Mouse (Mus musculus) lung, embryonic 15.5 days (tissue): Measurements from ENCODE around the gene Sdr39u1. TPM values are rescaled to one million over a fixed set of nuclear protein-coding genes. Genes with fewer than 3 reads are reported as not detected.

Experiments
- ATAC-seq: fragments of 200-750 bp; cut with Nextera tagmentation; 2 replicates; pipeline ENCODE4 v1.8.0; 2017; ENCODE audit warnings: moderate number of reproducible peaks, borderline replicate concordance; ENCODE audit not compliant: low FRiP score, low TSS enrichment; ENCODE audit errors: extremely low read depth
- H3K27ac ChIP-seq: fragments of 300-500 bp; sonication (generic); 2 replicates; pipeline ENCODE4 v1.5.1; 2015; ENCODE audit warnings: moderate library complexity, mild to moderate bottlenecking, inconsistent platforms
- H3K27me3 ChIP-seq: fragments of 300-500 bp; sonication (generic); 2 replicates; pipeline ENCODE4 v1.6.1; 2015; ENCODE audit warnings: inconsistent platforms
- H3K36me3 ChIP-seq: fragments of 300-500 bp; sonication (generic); 2 replicates; pipeline ENCODE4 v1.6.1; 2015; ENCODE audit warnings: inconsistent platforms
- H3K4me1 ChIP-seq: fragments of 300-500 bp; sonication (generic); 2 replicates; pipeline ENCODE4 v1.6.1; 2015; ENCODE audit warnings: inconsistent platforms
- H3K4me2 ChIP-seq: fragments of 300-500 bp; sonication (generic); 2 replicates; pipeline ENCODE4 v1.6.1; 2015; ENCODE audit warnings: inconsistent platforms, mild to moderate bottlenecking, moderate library complexity
- H3K4me3 ChIP-seq: fragments of 300-500 bp; sonication (generic); 2 replicates; pipeline ENCODE4 v1.5.1; 2015; ENCODE audit warnings: mild to moderate bottlenecking, inconsistent platforms
- H3K9ac ChIP-seq: fragments of 300-500 bp; sonication (generic); 2 replicates; pipeline ENCODE4 v1.6.1; 2015; ENCODE audit warnings: inconsistent platforms
- H3K9me3 ChIP-seq: fragments of 300-500 bp; sonication (generic); 2 replicates; pipeline ENCODE4 v1.6.1; 2016; ENCODE audit warnings: inconsistent platforms
- WGBS: fragments of 180-500 bp; shearing (Covaris S2); methylation state at CpG from one replicate; pipeline ENCODE4 v1.1.7; 2015; 5-methylcytosine and 5-hydroxymethylcytosine counted together
- polyA plus RNA-seq: library from polyadenylated mRNA; unstranded; fragments of >200 nt; fragmentation: Nextera tagmentation; extraction: Ambion mirVana; gene quantifications from 2 replicates; pipeline ENCODE4 v1.2.1, GENCODE M21; 2015

Sdr39u1 gene
- polyA plus RNA-seq, 1 experiment from 2014 or later = 51.8 TPM

DNA sequence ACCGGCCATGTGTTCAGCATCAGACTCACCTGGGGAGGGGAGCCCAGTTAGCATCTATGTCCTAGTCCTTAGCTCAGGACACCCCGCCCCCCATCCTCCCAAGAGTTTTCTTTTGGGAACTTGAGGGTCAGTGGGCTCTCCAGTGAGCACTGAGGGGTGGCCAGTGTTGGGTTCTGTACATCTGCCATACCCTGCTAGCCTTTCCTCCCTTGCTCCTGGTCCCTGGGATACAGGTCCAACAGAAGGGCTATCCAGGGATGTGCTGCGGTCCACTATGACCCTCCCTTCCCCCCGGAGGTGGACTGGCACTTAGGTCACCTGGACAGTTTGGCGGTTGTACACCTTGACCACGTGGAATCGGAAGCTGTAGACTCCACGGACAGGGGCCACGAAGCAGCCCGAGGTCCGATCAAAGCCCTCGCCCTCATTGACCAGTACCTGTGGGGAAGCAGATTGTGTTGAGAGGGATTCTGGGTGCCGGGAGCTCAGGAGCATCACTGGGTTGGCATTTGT lies 16.9 kb downstream of the Sdr39u1 start:
- Histone ChIP-seq H3K9me3 (no peaks in the 10 kb centered on the region), H3K9ac (no peak overlapping the region), H3K4me2 (no peak overlapping the region), H3K4me3 (no peak overlapping the region), H3K36me3 (peaks cover 18% of the 10 kb centered on the region), H3K27ac (0 out of 2 replicates have a peak overlapping the region, but pooled peaks have one; percentile 97), H3K27me3 (no peaks in the 10 kb centered on the region), H3K4me1 (peaks cover 51% of the 10 kb centered on the region)
- no peak for ATAC-seq
- WGBS = 92% methylated on average over 13 of the region's 13 CpGs

GRCm38 (mm10) chr14:55882171-55882641 lies 17.9 kb downstream of the Sdr39u1 start:
- 45% methylated on average over 6 of the region's 6 CpGs for WGBS
- H3K4me1 ChIP-seq = peaks cover 58% of the 10 kb centered on the region

GRCm38 (mm10) chr14:55880982-55881381 lies 19.1 kb downstream of the Sdr39u1 start:
- H3K4me3 ChIP-seq = no peak overlapping the region
- no peaks in the 10 kb centered on the region for H3K36me3 ChIP-seq
- no peak overlapping the region for H3K4me2 ChIP-seq
- 57% methylated on average over 8 of the region's 8 CpGs for whole genome bisulfite sequencing
- H3K27ac ChIP-seq = no peak overlapping the region
- no peaks in the 10 kb centered on the region for H3K9me3 ChIP-seq
- no peaks in the 10 kb centered on the region for H3K27me3 ChIP-seq
- peaks cover 49% of the 10 kb centered on the region for H3K4me1 ChIP-seq
- H3K9ac ChIP-seq = no peak overlapping the region
- ATAC-seq = no peak

More at GRCm38 (mm10) chr14:55882171-55882641, 17.9 kb downstream of the Sdr39u1 start:
- H3K27ac ChIP-seq = no peak overlapping the region
- no peak for ATAC-seq
- peaks cover 8% of the 10 kb centered on the region for H3K36me3 ChIP-seq
- no peaks in the 10 kb centered on the region for H3K9me3 ChIP-seq
- no peak overlapping the region for H3K9ac ChIP-seq
- no peak overlapping the region for H3K4me3 ChIP-seq
- H3K27me3 ChIP-seq = no peaks in the 10 kb centered on the region
- H3K4me2 ChIP-seq = no peak overlapping the region

- Histone ChIP-seq H3K27me3 (no peaks in the 10 kb centered on the region), H3K4me3 (no peak overlapping the region), H3K36me3 (no peaks in the 10 kb centered on the region), H3K4me1 (peaks cover 43% of the 10 kb centered on the region), H3K9me3 (no peaks in the 10 kb centered on the region), H3K4me2 (no peak overlapping the region), H3K9ac (no peak overlapping the region), H3K27ac (no peak overlapping the region)
- WGBS = 23% methylated on average over 1 of the region's 1 CpGs
- no peak for ATAC-seq
These were observed 20.5 kb downstream of the Sdr39u1 start for GRCm38 (mm10) chr14:55879623-55880022.

- WGBS = 10% methylated on average over 7 of the region's 7 CpGs
- Histone ChIP-seq H3K36me3 (no peaks in the 10 kb centered on the region), H3K4me3 (no peak overlapping the region), H3K4me2 (peak overlapping the region; percentile 49), H3K27me3 (no peaks in the 10 kb centered on the region), H3K9me3 (no peaks in the 10 kb centered on the region), H3K27ac (peak overlapping the region; percentile 63; the same call in 1 of the 2 replicates), H3K9ac (no peak overlapping the region), H3K4me1 (peaks cover 41% of the 10 kb centered on the region)
- ATAC-seq = no peak; the same call in 1 of the 2 replicates
These were observed 21.7 kb downstream of the Sdr39u1 start for GRCm38 (mm10) chr14:55878316-55878940.

- peak overlapping the region; percentile 14 for H3K4me3 ChIP-seq
- WGBS = 6% methylated on average over 14 of the region's 14 CpGs
- H3K4me2 ChIP-seq = peak overlapping the region; percentile 49
- peak; percentile 55; the same call in 1 of the 2 replicates for ATAC-seq
- no peaks in the 10 kb centered on the region for H3K9me3 ChIP-seq
- peak overlapping the region; percentile 4; the same call in 1 of the 2 replicates for H3K9ac ChIP-seq
- H3K36me3 ChIP-seq = peaks cover 1% of the 10 kb centered on the region; the same call in 1 of the 2 replicates
- peaks cover 41% of the 10 kb centered on the region for H3K4me1 ChIP-seq
- H3K27me3 ChIP-seq = no peaks in the 10 kb centered on the region
- H3K27ac ChIP-seq = peak overlapping the region; percentile 63
These were observed 22.4 kb downstream of the Sdr39u1 start for GRCm38 (mm10) chr14:55877469-55878315.

DNA sequence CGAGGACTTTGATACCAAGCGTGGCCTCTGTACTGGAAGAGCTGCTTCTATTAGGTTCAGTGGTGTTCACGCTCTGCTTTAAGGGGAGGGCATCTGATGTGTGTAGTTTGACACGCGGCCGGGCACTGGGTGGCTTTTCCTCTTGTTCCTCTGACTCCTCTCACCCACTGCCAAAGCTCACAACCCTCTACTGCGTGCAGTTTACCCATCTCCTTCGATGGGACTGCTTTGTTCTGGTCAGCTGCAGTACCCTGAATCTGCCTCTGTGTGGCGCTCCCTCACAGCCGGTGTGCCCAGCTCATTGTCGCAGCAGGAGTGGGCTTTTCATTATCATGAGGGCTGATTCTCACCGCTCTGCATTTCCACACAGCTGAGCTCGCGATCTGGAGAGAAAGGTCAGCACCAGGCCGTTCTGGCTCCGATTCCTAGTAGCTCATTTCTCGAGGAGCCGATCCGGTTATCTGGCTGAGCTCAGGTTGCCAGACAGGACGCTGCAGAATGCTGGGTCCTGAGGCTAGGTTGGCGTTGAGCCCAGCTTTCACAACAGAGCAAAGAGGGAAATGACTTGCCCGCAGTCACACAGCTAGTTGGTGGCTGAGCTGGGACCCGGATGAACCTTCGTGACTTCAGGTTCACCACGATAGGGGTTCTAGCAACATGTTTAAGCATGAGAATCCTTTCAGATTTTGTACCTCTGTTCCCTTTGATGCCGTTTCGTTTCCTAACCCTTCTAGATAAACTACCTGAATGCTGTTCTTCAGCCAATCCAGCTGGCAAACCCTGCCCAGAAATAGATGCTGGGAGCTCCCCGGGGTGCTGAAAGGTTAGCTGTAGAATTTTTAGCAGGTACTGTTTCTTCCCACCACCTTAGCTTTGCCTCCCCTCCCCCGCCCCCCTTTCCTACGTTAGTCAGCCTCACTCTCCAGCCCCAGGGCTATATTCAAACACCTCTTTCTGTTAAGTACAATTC lies 26.1 kb downstream of the Sdr39u1 start:
- H3K27ac ChIP-seq = no peak overlapping the region
- peaks cover 36% of the 10 kb centered on the region for H3K4me1 ChIP-seq
- peaks cover 37% of the 10 kb centered on the region for H3K36me3 ChIP-seq
- WGBS = 13% methylated on average over 30 of the region's 30 CpGs
- H3K27me3 ChIP-seq = no peaks in the 10 kb centered on the region
- peak overlapping the region; percentile 20 for H3K4me3 ChIP-seq
- ATAC-seq = peak; percentile 32; the same call in 1 of the 2 replicates
- no peaks in the 10 kb centered on the region for H3K9me3 ChIP-seq
- peak overlapping the region; percentile 45 for H3K4me2 ChIP-seq
- H3K9ac ChIP-seq = no peak overlapping the region

DNA sequence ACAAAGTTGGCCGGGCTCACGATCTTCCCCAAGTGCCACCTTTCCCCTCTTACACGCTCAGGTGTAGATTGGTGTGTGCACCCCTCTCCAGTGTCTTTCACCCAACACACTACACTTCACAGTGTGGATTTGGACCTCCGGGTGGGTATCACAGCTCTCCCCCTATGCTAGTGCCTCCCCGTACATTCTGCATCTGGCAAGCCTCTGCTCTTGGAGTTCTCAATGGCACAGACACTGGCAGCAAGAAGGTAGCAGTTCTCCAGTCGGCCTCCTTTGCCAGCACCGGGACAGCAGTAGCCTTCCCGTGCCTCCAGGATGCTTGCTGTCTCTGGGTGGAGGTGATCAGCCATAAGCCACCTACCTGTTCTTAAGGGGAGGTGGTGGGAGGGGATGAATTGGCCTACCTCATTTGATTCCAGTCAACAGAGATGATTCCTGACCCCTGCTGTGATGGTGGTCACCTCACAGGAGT lies 26.8 kb downstream of the Sdr39u1 start:
- Histone ChIP-seq H3K4me3 (no peak overlapping the region), H3K27me3 (no peaks in the 10 kb centered on the region), H3K9me3 (no peaks in the 10 kb centered on the region), H3K27ac (no peak overlapping the region), H3K36me3 (peaks cover 44% of the 10 kb centered on the region), H3K4me2 (peak overlapping the region; percentile 45; the same call in 1 of the 2 replicates), H3K4me1 (peaks cover 29% of the 10 kb centered on the region), H3K9ac (no peak overlapping the region)
- 75% methylated on average over 8 of the region's 8 CpGs for WGBS
- ATAC-seq = no peak

- WGBS = 81% methylated on average over 17 of the region's 17 CpGs
- Histone ChIP-seq H3K27me3 (no peaks in the 10 kb centered on the region), H3K4me3 (no peak overlapping the region), H3K9me3 (no peaks in the 10 kb centered on the region), H3K36me3 (peaks cover 52% of the 10 kb centered on the region), H3K4me1 (peaks cover 22% of the 10 kb centered on the region), H3K27ac (no peak overlapping the region), H3K4me2 (no peak overlapping the region), H3K9ac (no peak overlapping the region)
- ATAC-seq = no peak
These were observed 27.5 kb downstream of the Sdr39u1 start for GRCm38 (mm10) chr14:55872551-55872950.

DNA sequence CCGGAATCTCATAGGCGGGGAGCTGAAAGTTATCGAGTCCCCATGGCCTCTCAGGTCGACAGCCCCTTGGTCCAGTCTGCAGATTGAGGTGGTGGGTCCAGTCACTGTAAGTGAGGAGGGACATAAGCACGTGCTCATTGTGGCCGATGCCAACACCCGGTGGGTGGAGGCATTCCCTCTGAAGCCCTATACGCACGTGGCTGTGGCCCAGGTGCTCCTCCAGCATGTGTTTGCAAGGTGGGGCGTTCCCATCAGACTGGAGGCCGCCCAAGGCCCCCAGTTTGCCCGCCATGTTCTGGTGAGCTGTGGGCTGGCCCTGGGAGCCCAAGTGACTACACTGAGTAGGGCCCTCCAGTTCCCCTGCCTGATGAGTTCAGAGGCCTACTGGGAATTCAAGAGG lies 28.1 kb downstream of the Sdr39u1 start:
- ATAC-seq = no peak
- Histone ChIP-seq H3K27me3 (no peaks in the 10 kb centered on the region), H3K4me3 (no peak overlapping the region), H3K36me3 (peaks cover 56% of the 10 kb centered on the region), H3K4me2 (no peak overlapping the region), H3K9me3 (no peaks in the 10 kb centered on the region), H3K4me1 (peaks cover 17% of the 10 kb centered on the region), H3K27ac (no peak overlapping the region), H3K9ac (no peak overlapping the region)
- 87% methylated on average over 12 of the region's 12 CpGs for WGBS

GRCm38 (mm10) chr14:55869538-55869937 lies 30.6 kb downstream of the Sdr39u1 start:
- Histone ChIP-seq H3K27ac (no peak overlapping the region), H3K36me3 (peaks cover 81% of the 10 kb centered on the region), H3K4me2 (no peak overlapping the region), H3K4me1 (peaks cover 15% of the 10 kb centered on the region), H3K9me3 (no peaks in the 10 kb centered on the region), H3K27me3 (no peaks in the 10 kb centered on the region), H3K4me3 (no peak overlapping the region), H3K9ac (no peak overlapping the region)
- 95% methylated on average over 6 of the region's 6 CpGs for WGBS
- ATAC-seq = no peak
